Mouse (Mus musculus): ENCODE measurements around the gene Dusp23.

Dusp23 gene

DNA sequence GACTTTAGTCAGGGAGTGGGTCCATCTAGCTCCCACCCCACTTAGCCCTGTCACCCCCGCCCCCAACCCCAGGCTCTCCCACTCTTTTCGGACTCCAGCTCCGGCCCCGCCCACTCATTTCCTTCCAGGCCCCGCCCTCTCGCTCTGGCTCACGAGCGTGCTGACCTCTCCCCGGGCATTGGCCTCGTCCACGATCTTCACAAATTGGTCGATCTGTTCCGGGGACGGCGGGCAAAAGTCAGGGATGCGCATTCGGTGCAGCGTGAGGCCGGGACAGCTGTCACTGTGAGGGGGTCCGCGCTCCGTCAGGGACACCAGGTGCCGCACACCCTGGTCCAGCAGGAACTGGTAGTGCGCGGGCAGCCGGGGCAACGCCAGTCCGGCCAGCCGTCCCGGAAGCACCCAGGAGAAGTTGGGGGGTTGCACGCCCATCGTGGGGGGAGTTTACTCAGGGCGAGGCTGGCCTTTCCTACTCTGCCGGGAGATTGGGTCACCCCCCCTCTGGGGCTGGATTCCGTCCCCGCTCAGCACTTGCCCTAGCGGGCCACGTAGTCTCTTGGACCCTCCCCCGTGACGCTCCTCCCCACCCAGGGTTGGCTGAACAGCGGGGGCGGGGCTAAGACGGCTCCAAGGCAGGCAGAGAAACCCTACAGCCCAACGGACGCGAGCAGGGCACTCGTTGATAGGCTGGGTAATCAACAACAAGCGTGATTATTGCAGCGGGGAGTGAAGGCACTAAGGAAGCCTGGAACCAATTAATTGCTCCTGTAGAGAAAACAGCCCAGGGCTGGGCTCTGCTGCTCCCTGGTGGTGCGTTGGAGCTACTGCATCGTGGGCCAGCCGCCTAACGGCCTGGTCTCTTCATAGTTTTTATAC is at the start of gene Dusp23:
Gene Dusp23, minus strand, starts transcription at position 512 of the 876 bp plus-strand sequence.
- DNase-seq (ENCODE audit: low read depth, low spot score), result peak; percentile 97

DNA sequence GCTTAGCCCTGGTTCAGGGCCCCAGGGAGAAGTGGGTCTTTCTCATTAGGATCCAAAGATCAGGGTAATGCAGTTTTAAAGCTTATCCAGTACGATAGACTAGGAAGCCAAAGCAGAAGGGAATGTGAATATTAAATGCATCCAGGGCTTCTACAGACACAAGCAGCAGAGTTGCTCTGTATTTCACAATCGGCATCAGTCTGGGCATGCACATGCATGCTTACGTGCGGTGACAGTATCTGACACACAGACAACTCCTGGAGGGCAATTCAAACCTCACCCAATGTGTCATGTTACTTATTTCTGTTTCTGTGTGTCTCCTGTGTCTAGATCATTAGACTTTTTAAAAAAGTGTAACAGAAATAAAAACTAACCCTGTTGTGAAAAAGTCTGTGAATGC is 48.0 kb upstream of the Dusp23 start:
- no peak for DNase-seq (ENCODE audit: low read depth, low spot score)

DNA sequence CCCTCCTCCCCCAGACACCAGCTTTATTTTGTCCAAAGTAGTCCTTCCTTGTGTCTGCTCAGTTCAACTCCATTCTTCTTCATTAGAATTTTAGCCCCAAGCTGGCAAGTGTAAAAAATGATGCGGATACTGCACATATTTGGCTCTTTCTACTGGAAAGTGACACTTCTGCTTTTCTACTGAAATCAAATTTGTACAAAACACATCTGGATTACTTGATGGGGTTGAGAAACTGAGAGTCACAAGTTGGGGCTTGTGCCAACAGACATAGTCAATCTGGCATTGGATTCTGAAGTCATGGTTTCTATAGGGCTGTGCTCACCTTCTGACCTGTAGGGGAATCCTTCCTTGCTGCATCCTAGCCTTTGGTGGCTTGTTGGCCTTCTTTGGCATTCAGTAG is 38.0 kb upstream of the Dusp23 start:
- no peak for DNase-seq (ENCODE audit: low read depth, low spot score)

DNA sequence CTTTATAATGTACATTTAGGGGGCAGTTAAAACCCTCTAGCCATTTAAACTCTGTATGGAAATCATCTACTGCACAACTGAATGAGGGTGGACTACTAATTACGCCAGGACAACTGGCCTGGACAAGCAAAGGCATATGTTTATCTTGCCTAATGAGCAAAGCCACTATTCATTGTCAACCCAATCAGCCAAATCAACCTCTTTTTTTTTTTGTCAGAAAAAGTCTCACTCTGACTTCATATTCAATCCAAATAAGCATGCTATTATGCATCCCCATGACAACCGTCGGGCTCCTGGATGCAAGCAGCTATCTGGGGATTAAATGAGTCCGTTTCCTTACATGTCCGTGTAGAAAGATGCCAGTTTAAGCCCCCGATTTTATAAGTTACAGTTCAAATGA is 34.8 kb upstream of the Dusp23 start:
- no peak for DNase-seq (ENCODE audit: low read depth, low spot score)

DNA sequence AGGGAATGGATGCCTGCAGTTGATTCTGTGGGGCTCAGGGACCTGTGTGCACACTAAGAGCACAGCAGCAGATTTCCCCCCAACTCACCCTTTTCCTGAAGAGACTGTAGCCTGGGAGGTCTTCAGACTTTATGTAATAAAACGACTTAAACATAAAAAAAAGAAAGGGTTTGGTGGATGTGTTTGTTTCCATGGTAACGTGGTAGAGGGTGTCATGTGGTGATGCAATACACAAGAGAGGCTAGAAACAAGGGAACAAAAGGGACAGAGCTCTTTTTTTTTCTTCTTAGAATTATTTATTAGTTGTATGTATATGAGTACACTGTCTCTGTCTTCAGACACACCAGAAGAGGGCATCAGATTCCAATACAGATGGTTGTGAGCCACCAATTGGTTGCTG is 32.7 kb upstream of the Dusp23 start:
- DNase-seq (ENCODE audit: low read depth, low spot score), result no peak

DNA sequence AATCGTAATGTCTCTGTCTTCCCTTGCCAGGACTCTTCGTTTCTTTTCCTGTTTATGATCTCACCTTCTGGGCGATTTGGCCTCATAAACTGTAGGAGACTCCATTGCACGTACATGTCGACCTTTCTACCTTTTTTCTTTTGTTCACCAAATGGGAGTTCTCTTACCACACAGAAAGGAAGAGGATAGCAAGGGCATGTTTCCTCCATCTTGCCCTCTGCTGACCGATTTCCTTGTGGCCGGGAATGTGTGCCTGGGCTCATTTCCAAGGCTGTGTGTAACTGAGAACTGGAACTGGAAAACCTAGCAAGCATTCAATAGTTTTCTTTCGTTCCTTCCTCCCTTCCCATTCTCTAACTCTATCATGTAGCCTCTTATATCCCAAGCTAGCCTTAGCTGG is 26.9 kb upstream of the Dusp23 start:
- no peak for DNase-seq (ENCODE audit: low read depth, low spot score)

DNA sequence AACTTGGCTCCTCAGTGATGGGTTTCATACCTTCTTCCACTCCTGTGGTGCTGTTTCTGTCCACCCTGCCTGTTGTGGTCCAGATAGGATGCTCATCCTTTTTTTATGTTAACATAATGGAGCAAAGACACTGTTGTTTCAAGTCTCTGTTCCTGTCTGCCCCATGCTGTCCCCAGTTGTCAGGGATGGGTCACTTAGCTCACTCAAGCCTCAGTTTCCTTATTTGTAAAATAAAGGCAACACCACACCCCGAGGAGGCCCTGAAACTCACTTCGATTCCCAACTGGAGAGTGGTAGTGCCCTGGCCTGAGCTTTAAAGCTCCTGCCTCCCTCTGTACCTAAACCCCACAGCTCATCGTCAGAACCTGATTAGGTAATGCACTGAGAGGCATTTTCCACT is 24.5 kb upstream of the Dusp23 start:
- DNase-seq (ENCODE audit: low read depth, low spot score), result no peak

DNA sequence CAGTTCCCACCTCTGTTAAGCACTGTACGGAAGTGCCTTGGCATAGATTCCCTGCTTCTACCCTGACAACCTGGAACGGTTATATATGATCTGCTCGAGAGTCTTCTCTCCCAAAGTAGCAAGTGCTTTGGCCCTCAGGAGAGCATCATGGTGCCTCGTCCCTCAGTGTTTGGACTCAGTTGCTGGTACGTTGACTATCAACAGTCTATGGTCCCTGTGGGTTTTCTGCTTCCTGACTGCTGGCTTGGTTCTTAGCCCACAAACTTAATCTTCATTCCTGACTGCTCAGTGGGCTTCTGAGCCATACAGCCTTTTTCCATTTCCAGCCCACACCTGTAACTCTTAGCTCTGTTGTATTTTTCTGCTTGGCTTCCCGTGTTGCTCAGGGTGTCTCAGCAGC is 21.1 kb upstream of the Dusp23 start:
- no peak for DNase-seq (ENCODE audit: low read depth, low spot score)

DNA sequence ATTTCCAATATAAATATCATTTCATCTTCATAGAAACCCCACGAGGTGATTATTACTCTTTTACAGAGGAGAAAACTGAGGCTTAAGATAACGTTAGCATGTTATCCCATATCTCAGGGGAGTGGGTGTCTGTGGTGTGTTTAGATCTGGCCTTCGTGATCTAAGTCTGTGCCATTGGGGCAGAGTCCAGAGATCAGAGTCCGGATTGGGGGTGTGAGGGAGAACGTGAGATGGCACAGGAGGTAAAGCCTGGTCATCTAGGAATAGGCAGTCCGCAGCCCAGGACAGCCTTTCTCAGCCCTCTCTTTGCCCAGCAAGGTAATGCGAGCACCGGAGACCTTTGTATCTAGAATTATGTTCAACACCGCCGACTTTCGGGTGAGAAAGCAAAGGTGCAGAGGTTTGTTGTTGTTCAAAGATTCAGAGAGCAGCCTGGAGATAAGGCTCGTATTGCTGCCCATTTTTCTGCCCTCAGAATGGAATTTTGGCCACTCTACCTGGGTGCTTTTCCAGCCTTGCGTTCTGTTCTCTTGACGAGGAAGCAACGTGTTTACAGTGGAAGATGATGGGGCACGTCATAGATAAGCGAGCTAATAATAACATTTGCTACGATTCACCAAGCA is 19.4 kb upstream of the Dusp23 start:
- DNase-seq (ENCODE audit: low read depth, low spot score), result no peak

DNA sequence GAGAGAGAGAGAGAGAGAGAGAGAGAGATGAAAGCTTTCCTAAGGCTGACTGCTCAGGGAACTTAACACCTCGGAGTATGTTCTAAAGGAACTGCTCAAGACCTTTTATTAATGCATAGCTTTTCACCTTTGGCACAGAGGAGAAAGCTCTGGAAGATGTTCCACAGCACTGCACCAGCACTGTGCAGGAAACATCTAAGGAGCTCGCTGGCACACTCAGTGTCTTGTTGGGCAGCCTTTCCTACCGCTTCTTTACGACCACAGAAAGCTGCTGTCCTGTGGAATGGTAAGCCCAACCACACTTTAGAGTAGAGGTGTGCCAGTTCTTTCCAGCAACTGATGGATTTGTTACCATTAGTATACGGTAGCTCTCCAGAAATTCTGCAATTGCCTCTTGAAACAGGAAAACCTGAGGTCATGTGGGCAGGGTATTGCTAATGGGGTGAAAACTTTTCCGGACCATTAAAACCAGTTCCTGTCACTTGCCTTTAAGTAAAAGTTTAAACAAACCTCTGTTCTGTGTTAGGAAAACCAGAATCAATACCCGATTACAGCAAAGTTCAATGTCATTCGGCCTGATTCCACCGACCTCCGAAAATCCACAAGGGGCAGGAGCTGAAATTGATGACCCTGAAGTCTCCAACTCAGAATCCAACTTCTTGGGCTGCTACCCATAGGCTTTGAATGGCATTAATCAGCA is 18.7 kb upstream of the Dusp23 start:
- DNase-seq (ENCODE audit: low read depth, low spot score), result no peak

DNA sequence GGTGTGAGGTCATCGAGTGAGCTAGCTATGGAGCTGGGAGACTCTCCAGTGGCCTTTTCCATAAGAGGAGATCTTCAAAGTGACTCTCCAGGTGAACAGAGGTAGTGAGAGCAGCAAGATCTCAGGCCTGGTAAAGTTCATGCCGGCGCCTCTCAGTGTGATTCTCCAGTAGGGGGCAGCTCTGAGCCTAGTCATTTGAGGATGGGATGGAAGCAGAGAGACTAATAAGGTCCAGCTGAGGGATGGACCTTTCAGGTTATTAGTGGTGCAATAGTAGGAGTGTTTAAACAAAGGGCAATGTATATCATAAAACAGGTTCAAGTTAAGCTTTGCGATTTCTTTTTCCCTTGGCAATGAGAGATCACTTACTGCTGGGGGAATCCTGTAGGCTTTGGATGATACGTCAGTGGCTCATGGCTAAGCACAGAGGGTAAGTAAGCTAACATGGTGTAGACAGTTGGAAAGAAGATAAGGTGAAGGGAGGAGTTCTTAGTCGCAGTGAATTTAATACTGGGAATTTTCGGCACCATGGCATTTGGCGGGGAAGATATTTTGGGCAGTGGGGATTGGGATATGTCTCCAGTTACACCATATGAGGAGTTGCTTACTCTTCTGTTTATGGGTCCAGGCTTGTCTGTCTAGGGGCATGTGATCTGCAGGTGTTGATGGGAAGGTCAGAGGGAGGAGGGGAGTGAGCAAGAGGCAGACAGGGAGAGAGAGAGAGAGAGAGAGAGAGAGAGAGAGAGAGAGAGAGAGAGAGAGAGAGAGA is 17.9 kb upstream of the Dusp23 start:
- no peak for DNase-seq (ENCODE audit: low read depth, low spot score)

DNA sequence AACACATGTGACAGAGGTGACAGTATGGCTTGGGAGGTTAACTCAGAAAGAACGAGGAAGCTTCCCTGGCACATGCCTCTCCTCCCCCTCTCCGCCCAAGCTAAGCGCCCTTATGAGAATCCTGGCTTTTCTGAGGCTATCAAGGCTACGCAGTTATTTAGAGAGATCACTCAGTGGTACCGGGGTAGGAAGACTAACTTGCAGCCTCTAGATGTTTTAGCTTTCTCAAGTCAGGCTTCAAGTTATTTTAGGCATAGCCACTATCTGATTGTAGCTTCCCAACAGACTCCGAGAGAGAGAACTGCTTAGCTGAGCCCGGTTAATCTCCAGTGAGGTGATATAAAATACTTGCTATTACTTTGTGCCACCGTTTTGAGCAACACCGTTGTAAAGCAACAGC is 16.6 kb upstream of the Dusp23 start:
- DNase-seq (ENCODE audit: low read depth, low spot score), result no peak

DNA sequence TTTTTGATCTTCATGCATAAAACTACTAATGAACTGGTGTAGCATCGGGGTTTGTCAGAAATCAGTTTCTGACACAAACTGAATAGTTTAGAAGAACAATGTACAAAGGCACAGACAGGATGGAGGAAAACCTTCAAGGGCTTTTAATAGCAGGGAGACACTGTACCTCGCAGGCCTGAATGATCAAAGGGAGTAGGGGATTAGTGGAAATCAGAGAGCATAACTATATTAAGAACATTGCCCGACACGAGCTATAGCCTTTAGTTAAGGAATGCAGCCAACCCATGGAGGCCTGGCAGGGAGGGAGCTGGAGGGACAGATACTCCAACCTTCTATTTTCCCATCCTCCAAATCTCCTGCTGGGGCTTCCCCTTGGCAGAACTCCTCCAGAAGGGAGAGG is 14.5 kb upstream of the Dusp23 start:
- DNase-seq (ENCODE audit: low read depth, low spot score), result no peak

DNA sequence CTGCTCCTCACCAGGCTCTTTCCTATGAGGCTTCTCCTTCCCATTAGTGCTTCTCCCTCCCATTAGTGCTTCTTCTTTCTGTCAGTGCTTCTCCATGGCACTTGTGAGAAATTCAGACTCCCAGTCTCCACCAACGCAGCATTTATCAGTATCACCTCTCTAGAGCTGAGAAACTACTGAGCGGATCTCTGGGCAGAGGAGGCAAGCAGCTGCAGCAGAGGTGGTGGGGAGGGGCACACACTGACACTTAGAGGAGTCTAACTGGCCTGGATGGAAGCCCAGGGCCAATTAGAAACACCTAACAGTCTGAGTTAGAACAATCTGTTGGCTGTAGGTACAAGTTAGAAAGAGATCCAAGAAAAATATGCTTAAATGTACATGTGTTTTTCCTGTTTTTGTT is 6.0 kb upstream of the Dusp23 start:
- DNase-seq (ENCODE audit: low read depth, low spot score), result no peak

DNA sequence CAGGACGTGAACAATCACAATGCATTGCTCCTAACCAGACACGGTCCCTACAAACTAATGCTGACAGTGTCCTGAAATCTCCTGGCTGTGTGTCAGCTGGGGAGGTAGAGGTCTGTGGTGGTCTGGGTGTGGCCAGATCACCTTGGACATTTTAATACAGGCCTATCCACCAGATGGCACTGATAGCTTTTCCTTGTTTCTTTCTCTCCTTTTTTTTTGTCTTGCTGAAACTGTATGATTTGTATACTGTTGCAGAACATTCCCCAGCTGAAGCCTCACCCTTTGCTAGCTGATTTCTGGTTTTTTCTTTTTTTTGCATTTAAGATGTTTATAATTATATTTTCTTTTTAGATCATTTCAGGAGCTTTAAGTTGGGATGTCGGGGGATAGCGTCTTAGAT is 5.0 kb upstream of the Dusp23 start:
- no peak for DNase-seq (ENCODE audit: low read depth, low spot score)

DNA sequence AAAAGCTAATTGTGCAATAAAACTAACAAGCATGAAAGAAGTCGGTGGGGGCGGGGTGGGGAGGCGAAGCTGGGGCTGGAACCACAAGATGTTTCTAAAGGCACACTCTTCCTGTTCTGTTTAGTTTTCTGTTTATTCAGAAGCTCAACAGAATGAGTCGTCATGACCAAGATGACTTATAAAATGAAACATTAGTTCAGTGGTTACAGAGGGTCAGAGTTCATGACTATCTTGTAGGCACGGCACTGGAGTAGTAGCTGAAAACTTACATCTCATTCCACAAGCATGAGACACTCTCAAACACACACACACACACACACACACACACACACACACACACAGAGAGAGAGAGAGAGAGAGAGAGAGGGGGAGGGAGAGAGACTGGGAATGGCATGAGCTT is 3.5 kb upstream of the Dusp23 start:
- no peak for DNase-seq (ENCODE audit: low read depth, low spot score)

DNA sequence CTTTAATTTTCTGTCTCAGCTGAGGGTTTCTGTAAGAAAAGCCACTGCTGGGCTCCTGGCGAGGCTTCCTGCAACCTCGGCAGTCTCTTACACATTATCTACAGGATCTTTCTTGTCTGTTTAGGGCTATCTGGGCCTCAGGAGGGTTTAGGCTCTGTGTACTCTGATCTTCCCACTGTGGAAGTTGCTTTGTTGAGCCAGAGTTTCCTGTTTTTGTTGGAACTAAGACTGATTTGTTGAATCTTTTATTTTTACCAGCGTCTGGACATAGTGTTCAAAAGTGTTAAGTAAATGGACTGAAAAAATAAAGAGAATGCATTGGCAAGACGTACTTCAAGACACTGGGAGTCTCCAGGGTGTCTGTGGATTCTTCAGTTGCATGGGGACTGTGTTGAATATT is 2.5 kb upstream of the Dusp23 start:
- DNase-seq (ENCODE audit: low read depth, low spot score), result no peak

DNA sequence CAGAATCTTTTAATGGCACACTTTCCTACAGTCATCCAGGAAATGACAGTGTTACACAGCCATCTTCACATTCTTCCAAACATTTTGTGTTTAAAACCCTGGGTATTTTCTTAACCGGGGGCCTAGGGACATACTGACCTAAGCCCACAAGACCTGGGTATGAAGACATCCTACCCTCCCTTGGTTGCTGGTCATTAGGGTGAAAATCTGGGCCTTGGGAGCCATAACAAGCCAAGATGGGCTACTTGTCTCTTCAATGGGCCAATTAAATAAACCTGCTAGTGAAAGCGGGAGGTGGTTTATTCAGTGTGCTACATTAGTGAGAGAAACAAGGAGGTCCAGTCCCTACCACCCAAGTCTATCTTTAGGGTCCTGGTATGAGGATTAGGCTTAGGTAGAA is 1.4 kb upstream of the Dusp23 start:
- no peak for DNase-seq (ENCODE audit: low read depth, low spot score)

DNA sequence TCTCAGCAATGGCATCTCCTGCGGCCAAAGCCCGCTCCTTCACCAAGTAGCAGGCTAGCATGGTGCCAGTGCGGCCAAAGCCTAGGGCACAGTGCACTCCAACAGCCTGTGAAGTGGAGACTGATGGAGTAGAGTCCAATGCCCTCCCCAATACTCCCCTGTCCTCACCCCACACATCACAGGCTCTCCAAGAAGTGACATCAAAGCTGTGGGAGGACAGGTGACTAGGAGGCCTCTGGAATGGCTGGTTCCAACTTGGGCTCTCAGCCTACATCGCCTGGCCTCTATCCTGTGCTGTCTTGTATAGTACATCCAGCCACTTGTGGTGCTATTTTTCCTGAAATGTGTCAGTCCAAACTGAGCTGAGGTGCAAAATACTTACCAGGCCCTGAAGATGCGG is 1.0 kb downstream of the Dusp23 start:
- DNase-seq (ENCODE audit: low read depth, low spot score), result no peak

DNA sequence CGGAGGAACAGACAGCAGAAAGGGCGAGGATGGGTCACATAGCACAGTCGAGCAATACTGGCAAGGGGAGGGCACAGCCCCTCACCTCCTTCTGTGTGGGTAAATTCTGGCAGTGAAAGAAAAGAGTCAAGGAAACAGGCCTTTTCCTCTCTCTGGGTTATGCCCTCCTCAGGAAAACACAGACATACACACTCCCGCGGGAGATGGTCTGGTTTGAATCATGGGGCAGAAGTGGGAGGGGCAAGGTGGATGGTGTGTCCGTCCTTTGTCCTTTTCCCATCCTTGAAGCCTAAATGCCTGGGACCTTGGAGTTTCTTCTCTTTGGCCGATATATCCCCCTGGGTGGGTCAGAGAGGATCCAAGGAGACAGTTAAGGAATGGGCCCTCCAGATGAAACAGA is 2.9 kb downstream of the Dusp23 start:
- DNase-seq (ENCODE audit: low read depth, low spot score), result no peak

DNA sequence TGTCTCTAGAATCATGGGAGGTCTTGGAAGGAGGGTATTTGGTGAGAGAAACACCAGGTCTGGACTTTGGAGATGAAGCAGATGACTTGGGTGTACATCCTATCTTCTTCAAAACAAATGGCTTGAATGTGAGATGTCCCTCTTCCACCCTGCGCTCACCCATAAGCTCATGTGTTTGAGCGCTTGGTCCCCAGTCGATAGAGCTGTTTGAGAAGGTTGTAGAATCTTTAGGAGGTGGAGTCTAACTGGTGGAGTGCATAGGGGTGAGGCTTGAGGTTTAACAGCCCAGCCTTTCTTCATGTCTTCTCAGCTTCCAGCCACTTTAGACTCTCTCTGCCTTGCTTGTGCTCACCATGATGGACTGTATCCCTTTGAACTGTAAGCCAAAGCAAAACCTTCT is 6.5 kb downstream of the Dusp23 start:
- DNase-seq (ENCODE audit: low read depth, low spot score), result no peak

DNA sequence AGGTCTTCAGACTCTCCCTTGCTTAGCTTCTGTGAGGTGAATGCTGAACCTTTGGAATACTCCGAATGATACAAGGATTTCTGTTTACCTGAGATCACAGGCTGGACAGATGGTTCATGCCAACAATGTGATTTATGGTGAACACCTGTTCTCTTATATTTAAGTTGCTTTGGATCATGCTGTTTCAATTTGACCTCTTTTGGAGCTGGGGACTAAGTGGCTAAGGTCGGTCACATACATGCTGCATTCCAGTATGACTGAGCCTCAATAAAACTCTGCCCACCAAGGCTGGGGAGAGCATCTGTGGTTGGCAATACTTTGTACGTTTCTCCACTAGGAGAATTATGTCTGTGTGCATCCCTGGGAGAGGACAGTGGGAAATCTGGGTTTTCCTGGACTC is 8.7 kb downstream of the Dusp23 start:
- DNase-seq (ENCODE audit: low read depth, low spot score), result no peak

Data from mesoderm, embryonic 11.5 days (tissue).